Mouse (Mus musculus) stomach, embryonic 14.5 days (tissue): ENCODE measurements around the gene Cbx8. TPM values are rescaled to one million over a fixed set of nuclear protein-coding genes. Genes with fewer than 3 reads are reported as not detected.
A peak's percentile ranks its signal among the peaks of the same experiment; 100 is the strongest.

Source experiments
- ATAC-seq: fragments of 200-750 bp; cut with Nextera tagmentation; 2 replicates; pipeline ENCODE4 v1.8.0; 2017; ENCODE audit warnings: low read depth, moderate TSS enrichment; ENCODE audit not compliant: insufficient number of reproducible peaks, insufficient read depth, low FRiP score
- H3K27ac ChIP-seq: fragments of 300-500 bp; sonication (generic); 2 replicates; pipeline ENCODE4 v1.5.1; 2014; ENCODE audit warnings: mild to moderate bottlenecking, low read length, moderate library complexity, mixed read lengths
- H3K27me3 ChIP-seq: fragments of 300-500 bp; sonication (generic); 2 replicates; pipeline ENCODE4 v1.6.1; 2014; ENCODE audit warnings: low read length, control low read depth, mixed read lengths; ENCODE audit not compliant: control insufficient read depth, insufficient read depth
- H3K36me3 ChIP-seq: fragments of 300-500 bp; sonication (generic); 2 replicates; pipeline ENCODE4 v1.6.1; 2014; ENCODE audit warnings: mild to moderate bottlenecking, control low read depth, low read length, moderate library complexity, mixed read lengths; ENCODE audit not compliant: control insufficient read depth, insufficient read depth
- H3K4me1 ChIP-seq: fragments of 300-500 bp; sonication (generic); 2 replicates; pipeline ENCODE4 v1.6.1; 2014; ENCODE audit warnings: low read length, control low read depth, mixed read lengths; ENCODE audit not compliant: control insufficient read depth, insufficient read depth
- H3K4me2 ChIP-seq: fragments of 300-500 bp; sonication (generic); replicated peaks from 2 replicates; pipeline ENCODE4 v1.6.1; 2014; ENCODE audit warnings: low read depth, low read length, control low read depth
- H3K4me3 ChIP-seq: fragments of 300-500 bp; sonication (generic); 2 replicates; pipeline ENCODE4 v1.5.1; 2014; ENCODE audit warnings: low read depth, low read length, control low read depth
- H3K9ac ChIP-seq: fragments of 300-500 bp; sonication (generic); replicated peaks from 2 replicates; pipeline ENCODE4 v1.6.1; 2014; ENCODE audit warnings: low read depth, mild to moderate bottlenecking, control low read depth, low read length, moderate library complexity, mixed read lengths
- H3K9me3 ChIP-seq: fragments of 300-500 bp; sonication (generic); 2 replicates; pipeline ENCODE4 v1.6.1; 2016; ENCODE audit warnings: low read depth, low read length, control low read depth; ENCODE audit not compliant: control insufficient read depth
- WGBS: fragments of 180-500 bp; shearing (Covaris S2); extraction: QIAGEN DNeasy Blood & Tissue Kit; methylation state at CpG from one replicate; pipeline ENCODE4 v1.1.7; 2014; 5-methylcytosine and 5-hydroxymethylcytosine counted together
- polyA plus RNA-seq: library from polyadenylated mRNA; unstranded; fragments of >200 nt; fragmentation: Nextera tagmentation; extraction: Ambion mirVana; gene quantifications from 2 replicates; pipeline ENCODE4 v1.2.1, GENCODE M21; 2014

Gene Cbx8
- polyA plus RNA-seq, 1 experiment from 2014 or later = 8.5 TPM

GRCm38 (mm10) chr11:119085279-119086062 is 44.7 kb upstream of the Cbx8 start:
- Histone ChIP-seq H3K36me3 (peaks cover 21% of the 10 kb centered on the region), H3K4me3 (peak overlapping the region; percentile 91), H3K9ac (peak overlapping the region; percentile 92), H3K4me1 (peaks cover 56% of the 10 kb centered on the region), H3K27ac (peak overlapping the region; percentile 99), H3K9me3 (no peaks in the 10 kb centered on the region), H3K4me2 (peak overlapping the region; percentile 73), H3K27me3 (peaks cover 17% of the 10 kb centered on the region; the same call in 1 of the 2 replicates)
- peak; percentile 47 for ATAC-seq
- WGBS = under 1% methylated on average over 56 of the region's 66 CpGs

DNA sequence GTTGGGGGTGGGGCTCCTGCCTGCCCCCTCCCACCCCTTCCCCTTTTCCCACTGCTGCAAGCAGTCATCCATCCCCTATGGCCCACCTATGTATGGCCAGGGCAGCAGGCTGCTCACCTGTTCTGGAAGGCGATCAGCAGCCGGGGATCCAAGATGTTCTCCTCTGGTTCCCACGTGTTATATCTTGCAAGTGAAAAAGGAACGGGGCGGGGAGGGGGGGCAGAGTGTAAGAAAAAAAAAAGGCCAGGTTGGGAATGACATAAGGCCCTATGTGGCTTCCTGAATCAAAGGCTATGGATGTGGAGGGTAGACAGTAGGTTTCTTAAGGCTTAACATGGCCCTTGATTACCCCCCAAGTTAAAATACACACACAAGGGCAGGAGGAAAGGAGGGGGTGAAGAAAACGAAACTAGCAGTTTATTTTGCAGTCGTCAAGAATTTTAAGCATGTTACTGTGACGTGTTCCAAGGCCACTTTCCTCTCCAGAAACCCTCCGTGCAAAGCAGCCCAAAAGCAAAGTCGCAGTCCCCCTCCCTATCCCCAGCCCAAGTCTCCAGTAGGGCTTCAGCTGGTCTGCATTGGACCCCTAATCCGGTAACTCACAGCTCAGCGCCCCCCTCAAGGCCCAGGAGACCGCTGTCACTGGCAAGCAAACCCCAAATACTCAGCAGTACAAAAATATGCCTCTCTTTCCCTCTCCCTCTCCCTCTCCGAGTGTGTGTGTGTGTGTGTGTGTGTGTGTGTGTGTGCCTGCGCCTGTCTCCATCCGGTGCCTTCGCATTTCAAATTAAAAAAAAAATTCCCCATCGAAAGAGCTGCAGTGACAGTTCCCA is 43.9 kb upstream of the Cbx8 start:
- no peak for ATAC-seq
- H3K27me3 ChIP-seq = peaks cover 12% of the 10 kb centered on the region; the same call in 1 of the 2 replicates

DNA sequence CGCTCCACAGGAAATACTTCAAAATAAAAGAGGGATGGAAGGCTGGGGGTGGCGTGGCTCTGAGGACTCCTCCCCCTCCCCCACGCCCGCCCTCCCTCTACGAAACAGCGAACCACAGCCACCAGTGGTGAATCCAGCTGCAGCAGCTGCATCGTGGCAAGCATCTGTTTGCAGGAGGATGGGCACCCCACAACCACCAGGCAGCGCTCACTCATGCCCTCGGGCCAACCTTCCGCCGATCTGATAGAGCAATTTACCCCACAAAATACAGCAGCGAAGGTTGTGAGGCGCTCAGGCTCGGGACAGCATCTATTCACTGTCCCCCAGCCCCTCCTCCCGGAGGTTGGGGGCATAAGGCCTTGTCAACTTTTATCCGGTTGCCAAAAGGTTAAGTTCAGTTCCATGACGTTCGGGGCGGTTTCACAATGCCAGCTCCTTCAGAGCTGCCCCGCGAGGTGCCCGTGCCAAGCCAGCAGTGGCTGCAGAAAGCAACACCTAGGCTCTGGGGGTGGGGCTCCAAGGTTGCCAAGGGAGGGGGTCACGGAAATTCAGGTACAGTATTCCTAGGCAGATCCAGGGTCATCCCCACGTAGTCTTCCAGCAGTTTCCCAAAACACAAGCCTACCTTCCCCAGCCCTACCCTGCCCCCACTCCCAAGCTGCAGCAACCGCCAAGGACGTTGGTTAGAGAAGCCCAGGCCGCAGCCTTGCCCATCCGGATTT is 43.1 kb upstream of the Cbx8 start:
- H3K4me3 ChIP-seq = peak overlapping the region; percentile 91
- WGBS = 11% methylated on average over 28 of the region's 28 CpGs
- no peak overlapping the region for H3K27ac ChIP-seq
- ATAC-seq = no peak
- peaks cover 57% of the 10 kb centered on the region for H3K4me1 ChIP-seq
- peaks cover 10% of the 10 kb centered on the region; the same call in 1 of the 2 replicates for H3K27me3 ChIP-seq
- peak overlapping the region; percentile 73 for H3K4me2 ChIP-seq
- peaks cover 22% of the 10 kb centered on the region for H3K36me3 ChIP-seq
- H3K9ac ChIP-seq = peak overlapping the region; percentile 92; the same call in 1 of the 2 replicates
- H3K9me3 ChIP-seq = no peaks in the 10 kb centered on the region

More for the DNA sequence above, 43.9 kb upstream of the Cbx8 start:
- H3K4me1 ChIP-seq = peaks cover 54% of the 10 kb centered on the region
- peak overlapping the region; percentile 92 for H3K9ac ChIP-seq
- no peaks in the 10 kb centered on the region for H3K9me3 ChIP-seq
- H3K36me3 ChIP-seq = peaks cover 22% of the 10 kb centered on the region
- H3K27ac ChIP-seq = peak overlapping the region; percentile 99
- WGBS = 3% methylated on average over 18 of the region's 18 CpGs
- H3K4me2 ChIP-seq = peak overlapping the region; percentile 73
- H3K4me3 ChIP-seq = peak overlapping the region; percentile 91

GRCm38 (mm10) chr11:119082638-119083599 is 42.1 kb upstream of the Cbx8 start:
- Histone ChIP-seq H3K9me3 (no peaks in the 10 kb centered on the region), H3K27me3 (peaks cover 6% of the 10 kb centered on the region; the same call in 1 of the 2 replicates), H3K4me3 (peak overlapping the region; percentile 91), H3K4me1 (peaks cover 67% of the 10 kb centered on the region), H3K27ac (no peak overlapping the region), H3K9ac (peak overlapping the region; percentile 6; the same call in 1 of the 2 replicates), H3K36me3 (peaks cover 22% of the 10 kb centered on the region), H3K4me2 (peak overlapping the region; percentile 73)
- 25% methylated on average over 20 of the region's 20 CpGs for WGBS
- no peak for ATAC-seq

DNA sequence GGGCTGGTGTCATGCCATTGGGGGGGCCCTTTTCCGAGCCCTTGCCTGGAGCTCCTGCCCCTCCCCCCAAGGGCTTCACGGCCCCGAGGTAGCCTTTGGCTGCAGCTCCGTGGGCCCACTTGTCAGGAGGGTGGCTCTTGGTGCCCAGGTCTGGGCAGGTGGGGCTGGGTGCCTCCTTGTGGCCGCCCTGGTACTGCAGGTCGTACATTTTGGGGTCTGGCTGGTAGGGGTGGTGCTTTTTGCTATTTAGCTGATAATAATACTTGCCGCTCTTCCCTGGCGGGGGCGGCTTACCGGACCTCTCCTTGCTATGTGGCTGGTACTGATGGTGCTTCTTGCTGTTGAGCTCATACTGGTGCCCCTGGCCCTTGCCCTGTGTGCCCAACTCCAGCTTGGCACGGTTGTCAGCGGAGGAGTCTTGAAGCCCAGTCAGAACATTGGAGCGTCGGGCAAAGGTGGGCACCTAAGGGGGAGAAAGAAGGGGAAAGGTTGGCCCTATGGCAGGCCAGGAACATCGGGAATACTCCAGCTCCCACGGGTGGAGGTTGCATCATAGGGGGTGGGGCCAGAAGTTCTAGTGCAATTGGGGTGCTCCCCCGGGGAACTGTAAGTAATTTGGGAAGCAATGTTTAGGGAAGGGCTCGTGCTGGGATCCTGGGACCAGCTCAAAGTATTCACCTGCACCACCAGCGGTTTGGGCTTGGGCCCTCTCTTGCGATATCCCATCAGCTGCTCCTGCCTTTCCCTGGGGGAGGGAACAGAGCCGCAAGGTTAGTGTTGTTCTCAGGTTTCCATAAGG is 41.3 kb upstream of the Cbx8 start:
- 0 out of 2 replicates have a peak, but pooled peaks cover 3% of the 10 kb centered on the region for H3K27me3 ChIP-seq
- no peak overlapping the region for H3K9ac ChIP-seq
- no peak overlapping the region for H3K4me2 ChIP-seq
- no peak overlapping the region for H3K4me3 ChIP-seq
- 37% methylated on average over 21 of the region's 21 CpGs for WGBS
- no peaks in the 10 kb centered on the region for H3K9me3 ChIP-seq
- ATAC-seq = no peak
- peaks cover 61% of the 10 kb centered on the region for H3K4me1 ChIP-seq
- H3K36me3 ChIP-seq = peaks cover 22% of the 10 kb centered on the region
- H3K27ac ChIP-seq = no peak overlapping the region

DNA sequence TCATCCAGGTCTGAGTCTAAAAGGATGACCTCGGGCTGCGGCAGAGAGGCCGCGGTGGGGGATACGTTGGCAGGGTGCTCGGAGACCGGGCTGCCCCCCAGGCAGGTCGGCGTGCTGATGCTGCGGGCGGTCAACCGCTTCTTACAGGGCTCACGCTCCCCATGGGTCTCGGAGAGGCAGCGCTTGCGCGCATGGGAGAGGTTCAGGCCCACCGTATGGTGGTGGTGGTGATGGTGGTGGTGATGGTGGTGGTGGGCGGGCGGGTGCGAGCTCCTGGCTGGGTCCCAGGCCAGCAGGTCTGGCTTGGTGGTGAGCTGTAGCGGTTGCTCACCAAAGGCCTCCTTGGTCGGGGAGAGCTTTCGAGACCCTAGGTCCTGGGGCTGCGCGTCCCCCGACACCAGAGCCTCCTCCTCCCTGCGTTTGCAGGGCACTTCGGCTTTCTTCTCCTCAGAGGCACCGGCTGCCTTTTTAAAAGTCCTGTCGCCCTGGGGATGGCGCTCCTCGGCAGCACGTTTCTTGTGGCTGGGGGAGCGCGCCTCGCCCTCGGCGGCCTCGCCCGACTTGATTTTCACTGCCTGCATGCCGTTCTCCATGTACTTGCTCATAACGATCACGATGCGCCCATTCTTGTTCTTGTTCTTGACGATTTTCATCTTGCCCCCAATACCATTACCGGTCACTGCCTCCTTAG is 40.5 kb upstream of the Cbx8 start:
- Histone ChIP-seq H3K4me1 (peaks cover 56% of the 10 kb centered on the region), H3K4me3 (no peak overlapping the region), H3K9me3 (no peaks in the 10 kb centered on the region), H3K36me3 (peaks cover 22% of the 10 kb centered on the region), H3K4me2 (no peak overlapping the region), H3K27me3 (0 out of 2 replicates have a peak, but pooled peaks cover 3% of the 10 kb centered on the region), H3K9ac (no peak overlapping the region), H3K27ac (no peak overlapping the region)
- no peak for ATAC-seq
- 55% methylated on average over 47 of the region's 47 CpGs for WGBS
